Mouse (Mus musculus): ENCODE measurements around the gene Tmem242. TPM values are rescaled to one million over a fixed set of nuclear protein-coding genes. Genes with fewer than 3 reads are reported as not detected.

Gene Tmem242
- polyA plus RNA-seq (2014; fragmentation: Illumina TruSeq; extraction: RNeasy Lipid Tissue Mini Kit (QIAGEN cat#74804); ENCODE audit: low read depth, low replicate concordance): 17.6 TPM

GRCm38 (mm10) chr17:5440159-5440971, at the start of gene Tmem242:
Gene Tmem242 (minus strand): TSS chr17:5440259.

GRCm38 (mm10) chr17:5418545-5418944, 21.5 kb downstream of the Tmem242 start, which contains the start of gene Ldhal6b:
Gene Ldhal6b (minus strand): TSS chr17:5418767.

Other genes starting within 250 kb of the Tmem242 start
- not detected for gene Ldhal6b, start 21.5 kb downstream of the Tmem242 start, polyA plus RNA-seq (2014; fragmentation: Illumina TruSeq; extraction: RNeasy Lipid Tissue Mini Kit (QIAGEN cat#74804); ENCODE audit: low read depth, low replicate concordance)
- gene Zdhhc14, start 52.3 kb upstream of the Tmem242 start, polyA plus RNA-seq (2014; fragmentation: Illumina TruSeq; extraction: RNeasy Lipid Tissue Mini Kit (QIAGEN cat#74804); ENCODE audit: low read depth, low replicate concordance): 0.64 TPM

Data from liver, adult 10 weeks (tissue).